Mouse (Mus musculus): ENCODE results near the gene Clps.

The Clps gene

DNA sequence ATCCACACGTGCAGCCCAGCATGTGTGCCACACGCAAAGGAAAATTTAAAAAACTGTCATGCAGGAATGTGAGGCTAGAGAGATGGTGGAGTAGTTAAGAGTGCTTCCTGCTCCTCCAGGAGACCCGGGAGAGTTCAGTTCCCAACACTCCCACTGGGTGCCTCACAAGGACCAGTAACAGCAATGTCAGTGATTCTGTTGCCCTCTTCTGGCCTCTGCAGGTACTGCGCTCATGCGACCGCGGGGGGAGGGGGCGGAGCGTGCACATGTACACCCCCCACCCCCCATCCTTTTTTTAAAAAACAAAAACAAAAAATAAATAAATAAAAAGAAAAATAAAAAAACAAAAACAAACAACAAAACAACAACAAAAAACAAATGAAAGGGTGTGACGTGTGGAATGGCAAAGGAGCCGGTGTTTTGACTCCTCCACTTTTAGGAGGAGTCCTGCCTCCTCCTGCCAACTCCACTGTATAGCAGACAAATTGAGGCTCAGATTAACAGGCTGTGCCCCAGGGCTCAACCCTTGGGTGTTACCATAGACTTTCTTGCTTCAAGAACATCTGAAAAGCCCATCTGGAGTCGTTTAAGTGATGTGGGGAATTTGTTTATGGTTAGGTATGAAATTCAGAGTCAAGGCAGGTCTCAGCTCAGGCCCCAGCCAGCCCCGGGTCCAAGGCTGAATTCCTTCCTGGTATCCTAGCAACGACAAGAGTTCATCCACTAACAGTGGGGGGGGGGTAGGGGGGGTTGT is 7.3 kb downstream of the Clps start:
- peak; percentile 40 for DNase-seq (ENCODE audit: extremely low read depth, low read depth)

- DNase-seq (ENCODE audit: extremely low read depth, low read depth): no peak
Measured at GRCm38 (mm10) chr17:28549111-28549510, 11.5 kb downstream of the Clps start, which contains the start of gene Clpsl2. TSS of gene Clpsl2 (plus strand) at chr17:28549411.

GRCm38 (mm10) chr17:28548550-28548949 is 12.0 kb downstream of the Clps start:
- no peak for DNase-seq (ENCODE audit: extremely low read depth, low read depth)

GRCm38 (mm10) chr17:28546925-28547324 is 13.6 kb downstream of the Clps start:
- no peak for DNase-seq (ENCODE audit: extremely low read depth, low read depth)

DNA sequence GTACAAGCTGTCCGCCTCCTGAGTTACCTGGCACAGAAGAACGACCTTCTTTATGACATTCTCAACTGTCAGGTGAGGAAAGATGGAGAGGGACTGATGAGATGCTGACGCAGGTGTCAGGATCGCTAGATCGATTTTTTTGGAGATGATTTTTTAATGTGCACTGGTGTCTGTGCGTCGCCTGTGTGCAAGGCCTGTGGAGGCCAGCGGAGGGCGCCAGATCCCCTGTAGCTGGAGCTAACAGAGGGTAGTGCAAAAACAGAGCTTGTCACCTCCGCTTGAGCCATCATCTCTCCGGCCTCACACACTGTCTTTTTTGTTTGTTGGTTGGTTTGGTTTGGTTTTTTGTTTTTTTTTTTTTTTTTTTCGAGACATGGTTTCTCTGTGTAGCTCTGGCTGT is 22.7 kb downstream of the Clps start:
- DNase-seq (ENCODE audit: extremely low read depth, low read depth): no peak

GRCm38 (mm10) chr17:28533327-28533726 is 27.2 kb downstream of the Clps start:
- no peak for DNase-seq (ENCODE audit: extremely low read depth, low read depth)

DNA sequence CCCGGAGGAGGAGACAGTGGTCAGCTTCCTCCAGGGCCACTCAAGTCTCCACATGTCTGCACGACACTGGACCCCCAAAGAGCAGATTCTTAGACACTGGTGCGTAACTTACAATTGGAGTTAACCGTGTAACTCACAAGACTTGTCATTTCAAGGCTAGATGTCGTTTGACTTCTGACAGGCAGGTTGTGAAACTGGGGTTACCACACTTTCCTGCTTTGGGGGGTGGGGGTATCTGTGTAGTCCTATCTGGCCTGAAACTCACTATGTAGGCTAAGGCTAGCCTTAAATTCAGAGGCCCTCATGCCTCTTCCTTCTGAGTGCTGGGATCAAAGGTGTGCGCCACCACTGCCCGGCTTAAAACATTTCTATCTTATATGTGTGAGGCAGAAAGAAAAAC is 28.0 kb downstream of the Clps start:
- no peak for DNase-seq (ENCODE audit: extremely low read depth, low read depth)

- DNase-seq (ENCODE audit: extremely low read depth, low read depth): no peak
Measured at GRCm38 (mm10) chr17:28531946-28532345, 28.6 kb downstream of the Clps start.

GRCm38 (mm10) chr17:28530506-28530905 is 30.1 kb downstream of the Clps start, which contains the start of gene Armc12:
TSS of gene Armc12 (plus strand) at chr17:28530806.
- no peak for DNase-seq (ENCODE audit: extremely low read depth, low read depth)

- DNase-seq (ENCODE audit: extremely low read depth, low read depth): no peak
Measured at GRCm38 (mm10) chr17:28529116-28529515, 31.4 kb downstream of the Clps start.

- peak; percentile 59 for DNase-seq (ENCODE audit: extremely low read depth, low read depth)
Measured at GRCm38 (mm10) chr17:28528043-28528351, 32.6 kb downstream of the Clps start.

DNA sequence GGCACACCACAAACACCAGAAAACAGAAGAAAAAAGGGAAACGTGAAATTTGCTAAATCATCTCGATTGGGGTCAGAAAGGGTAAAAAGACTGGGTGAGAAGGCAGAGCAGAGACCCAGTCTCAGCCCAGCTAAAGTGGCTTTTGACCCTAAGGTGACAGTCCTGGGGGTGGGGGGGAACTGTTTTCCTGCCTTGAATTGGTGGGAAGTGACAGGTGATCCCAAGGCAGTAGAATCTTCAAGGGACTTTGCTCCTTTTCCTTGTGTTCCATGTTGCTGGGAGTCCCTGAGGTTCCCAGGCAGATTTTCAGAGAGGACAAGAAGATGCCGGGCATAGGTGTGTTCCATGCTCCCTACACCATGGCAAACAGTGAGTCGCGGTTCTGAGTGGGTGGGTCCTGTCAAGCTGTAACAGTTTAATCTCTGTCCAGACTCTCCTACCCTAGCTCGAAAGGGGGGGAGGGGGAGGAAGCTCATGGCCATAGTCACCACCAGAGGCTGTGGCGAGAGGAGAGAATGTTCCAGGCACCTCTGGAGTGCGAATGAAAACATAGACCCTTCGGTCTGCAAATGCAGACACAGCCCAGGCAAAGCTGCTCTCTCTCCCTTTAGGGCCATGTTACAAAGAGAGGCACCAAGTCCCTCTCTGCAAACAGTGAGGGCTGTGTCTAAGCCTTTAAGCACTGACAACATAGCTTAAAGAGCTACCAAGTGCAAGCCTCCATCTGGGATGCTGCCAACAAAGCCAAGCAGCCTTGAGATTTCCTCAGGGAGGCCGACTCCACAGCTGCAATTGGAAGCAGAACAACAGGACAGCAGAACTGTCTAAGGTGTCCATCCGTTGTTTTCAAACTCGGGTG is 33.2 kb downstream of the Clps start:
- DNase-seq (ENCODE audit: extremely low read depth, low read depth): no peak

- peak; percentile 42 for DNase-seq (ENCODE audit: extremely low read depth, low read depth)
Measured at GRCm38 (mm10) chr17:28524831-28525430, 35.6 kb downstream of the Clps start.

GRCm38 (mm10) chr17:28524009-28524695 is 36.4 kb downstream of the Clps start:
- DNase-seq (ENCODE audit: extremely low read depth, low read depth): no peak

- peak; percentile 44 for DNase-seq (ENCODE audit: extremely low read depth, low read depth)
Measured at GRCm38 (mm10) chr17:28523355-28524008, 37.1 kb downstream of the Clps start.

- DNase-seq (ENCODE audit: extremely low read depth, low read depth): peak; percentile 76
Measured at GRCm38 (mm10) chr17:28522623-28523354, 37.8 kb downstream of the Clps start.

DNA sequence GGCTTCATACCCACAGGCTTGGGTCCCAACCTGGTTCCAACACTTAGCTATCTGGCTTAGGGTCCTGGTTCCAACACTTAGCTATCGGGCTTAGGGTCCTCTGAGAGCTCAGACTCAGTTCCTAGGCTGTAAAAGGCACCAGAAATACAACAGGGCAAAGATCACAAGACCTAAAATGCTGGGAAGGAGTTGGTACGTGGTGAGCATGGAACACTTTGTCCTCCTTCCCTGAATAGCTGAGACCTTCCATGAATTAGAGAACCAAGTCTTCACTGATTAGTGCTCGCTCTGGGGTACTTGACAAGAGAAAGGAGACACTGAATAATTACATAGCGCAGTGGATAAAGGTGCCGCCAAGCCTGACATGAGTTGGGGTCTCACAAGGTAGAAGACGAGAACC is 38.6 kb downstream of the Clps start:
- no peak for DNase-seq (ENCODE audit: extremely low read depth, low read depth)

- no peak for DNase-seq (ENCODE audit: extremely low read depth, low read depth)
Measured at GRCm38 (mm10) chr17:28521071-28521726, 39.4 kb downstream of the Clps start.

GRCm38 (mm10) chr17:28520561-28520960 is 40.0 kb downstream of the Clps start:
- no peak for DNase-seq (ENCODE audit: extremely low read depth, low read depth)

DNA sequence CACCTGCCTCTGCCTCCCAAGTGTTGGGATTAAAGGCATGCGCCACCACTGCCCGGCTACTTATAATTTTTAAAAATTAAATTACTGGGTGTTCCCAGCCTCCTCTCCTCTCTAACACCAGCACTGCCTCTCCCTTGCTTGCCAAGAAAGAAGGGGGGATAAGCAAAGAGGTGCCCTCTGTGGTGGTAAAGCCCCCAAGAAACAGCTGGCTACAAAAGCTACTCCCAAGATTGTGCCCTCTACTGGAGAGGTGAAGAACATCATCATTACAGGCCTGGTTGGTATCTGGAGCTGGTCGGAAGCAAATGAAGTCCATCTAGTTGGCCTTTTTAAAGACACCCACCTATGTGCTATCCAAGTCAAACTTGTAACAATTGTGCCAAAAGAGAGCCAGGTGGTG is 40.7 kb downstream of the Clps start:
- peak; percentile 36 for DNase-seq (ENCODE audit: extremely low read depth, low read depth)

Data from MEL-GATA-1-ER (cell line).